Mouse (Mus musculus) brain, embryonic 14.5 days (tissue): Measurements from ENCODE around the gene Lypd6. TPM values are rescaled to one million over a fixed set of nuclear protein-coding genes. Genes with fewer than 3 reads are reported as not detected.

ENCODE experiments used
- DNase-seq: peaks from one replicate; pipeline ENCODE4 v3.0.0-alpha.2; 2011; ENCODE audit warnings: low read depth
- CTCF ChIP-seq: fragments of 200-500 bp; IDR thresholded peaks from 2 replicates; pipeline ENCODE4 v1.5.1; 2012; ENCODE audit warnings: inconsistent platforms, mild to moderate bottlenecking, moderate library complexity, borderline replicate concordance; ENCODE audit not compliant: insufficient read depth, insufficient read length; ENCODE audit errors: extremely low read depth
- POLR2A ChIP-seq: fragments of 200-500 bp; IDR thresholded peaks from 2 replicates; pipeline ENCODE4 v1.6.1; 2012; ENCODE audit warnings: mild to moderate bottlenecking, inconsistent platforms, borderline replicate concordance; ENCODE audit not compliant: poor library complexity, insufficient read depth, insufficient read length, severe bottlenecking; ENCODE audit errors: extremely low read depth
- polyA plus RNA-seq: library from polyadenylated mRNA; depleted of rRNA; stranded (reverse); fragments of >200 nt; gene quantifications from 2 replicates; pipeline ENCODE4 v1.2.3, GENCODE M21; 2012

Gene Lypd6
- polyA plus RNA-seq, 1 experiment: 7.6 TPM

GRCm38 (mm10) chr2:50069571-50070295 lies 3.5 kb downstream of the Lypd6 start:
- DNase-seq: peak; percentile 51

GRCm38 (mm10) chr2:50072158-50072557 lies 5.9 kb downstream of the Lypd6 start:
- TF ChIP-seq CTCF: no peak
- TF ChIP-seq POLR2A: no peak
- DNase-seq: no peak

More at GRCm38 (mm10) chr2:50069571-50070295, 3.5 kb downstream of the Lypd6 start:
- no peak for TF ChIP-seq POLR2A
- TF ChIP-seq CTCF: no peak

- no peak for DNase-seq
- no peak for TF ChIP-seq CTCF
- TF ChIP-seq POLR2A: no peak
Observed at GRCm38 (mm10) chr2:50084746-50085145, 18.5 kb downstream of the Lypd6 start.

GRCm38 (mm10) chr2:50087761-50088160 lies 21.5 kb downstream of the Lypd6 start:
- DNase-seq: peak; percentile 70
- TF ChIP-seq POLR2A: no peak
- no peak for TF ChIP-seq CTCF

- peak; percentile 76 for DNase-seq
- TF ChIP-seq POLR2A (no peak), CTCF (no peak)
Observed at GRCm38 (mm10) chr2:50096336-50096735, 30.1 kb downstream of the Lypd6 start.

- peak; percentile 76 for DNase-seq
- TF ChIP-seq CTCF: no peak
Observed at GRCm38 (mm10) chr2:50100364-50101151, 34.3 kb downstream of the Lypd6 start.

- DNase-seq: no peak
- TF ChIP-seq POLR2A (no peak), CTCF (no peak)
Observed at GRCm38 (mm10) chr2:50101152-50101450, 34.9 kb downstream of the Lypd6 start.

GRCm38 (mm10) chr2:50103850-50104503 lies 37.7 kb downstream of the Lypd6 start:
- TF ChIP-seq CTCF (no peak), POLR2A (no peak)
- DNase-seq: no peak

- DNase-seq: no peak
- TF ChIP-seq POLR2A: no peak
- TF ChIP-seq CTCF: no peak
Observed at GRCm38 (mm10) chr2:50105590-50105989, 39.4 kb downstream of the Lypd6 start.

GRCm38 (mm10) chr2:50105992-50106391 lies 39.8 kb downstream of the Lypd6 start:
- no peak for DNase-seq
- TF ChIP-seq CTCF (no peak), POLR2A (no peak)

- DNase-seq: no peak
- no peak for TF ChIP-seq POLR2A
- no peak for TF ChIP-seq CTCF
Observed at GRCm38 (mm10) chr2:50106879-50107278, 40.6 kb downstream of the Lypd6 start.

GRCm38 (mm10) chr2:50110167-50110566 lies 43.9 kb downstream of the Lypd6 start:
- DNase-seq: peak; percentile 53
- TF ChIP-seq CTCF (no peak), POLR2A (no peak)

- TF ChIP-seq CTCF: no peak
- TF ChIP-seq POLR2A: no peak
- DNase-seq: no peak
Observed at GRCm38 (mm10) chr2:50111169-50111568, 44.9 kb downstream of the Lypd6 start.

GRCm38 (mm10) chr2:50111609-50112008 lies 45.4 kb downstream of the Lypd6 start:
- TF ChIP-seq CTCF: no peak
- TF ChIP-seq POLR2A: no peak
- DNase-seq: no peak

GRCm38 (mm10) chr2:50112427-50112826 lies 46.2 kb downstream of the Lypd6 start:
- no peak for DNase-seq
- TF ChIP-seq CTCF (no peak), POLR2A (no peak)
